Mouse (Mus musculus): ENCODE measurements around the gene Hoxc11.

DNA sequence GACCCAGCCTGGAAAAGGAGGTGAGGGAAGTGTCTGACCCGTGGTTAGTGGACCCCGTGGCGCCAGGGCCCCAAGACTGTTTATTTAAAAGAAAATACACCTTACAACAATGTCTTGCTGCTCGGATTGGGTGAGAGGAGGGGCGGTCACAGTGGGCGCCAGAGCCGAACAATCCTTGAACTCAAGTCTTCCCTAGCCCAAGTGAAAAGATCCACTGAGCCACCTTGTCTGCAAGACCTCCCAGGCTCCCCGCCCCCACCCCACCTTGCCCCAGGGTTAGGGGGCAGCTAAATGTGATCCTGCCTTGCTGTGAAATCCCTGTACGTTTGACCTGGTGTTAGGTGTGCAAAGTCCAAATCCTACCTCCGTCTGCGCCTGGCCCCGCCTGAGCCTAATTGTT is 2.7 kb downstream of the Hoxc11 start:
- no peak for TF ChIP-seq POLR2A (IDR thresholded peaks at IDR 0.05; ENCODE audit: control insufficient read depth in 1 of 2, insufficient read depth in 1 of 2, low read depth in 1 of 2, low read length in 2 of 2, poor library complexity in 1 of 2)
- TF ChIP-seq CHD1 (IDR thresholded peaks at IDR 0.05; ENCODE audit: low read depth, low read length) = no peak
- no peak for TF ChIP-seq POLR2AphosphoS2 (IDR thresholded peaks at IDR 0.05; ENCODE audit: low read length)
- no peak for TF ChIP-seq MAX (IDR thresholded peaks at IDR 0.05; ENCODE audit: low read length)
- no peak for TF ChIP-seq GABPA (IDR thresholded peaks at IDR 0.05; ENCODE audit: low read depth, low read length)
- no peak for TF ChIP-seq NRF1 (IDR thresholded peaks at IDR 0.05; ENCODE audit: insufficient read depth, low read depth, low read length, poor library complexity, severe bottlenecking)
- no peak for TF ChIP-seq SIN3A (IDR thresholded peaks at IDR 0.05; ENCODE audit: low read length)
- no peak for TF ChIP-seq E2F4 (IDR thresholded peaks at IDR 0.05; ENCODE audit: borderline replicate concordance, low read depth, low read length)
- TF ChIP-seq CTCF (IDR thresholded peaks at IDR 0.05 in 2 of 3, conservative IDR thresholded peaks at IDR 0.05 in 1 of 3; ENCODE audit: control insufficient read depth in 1 of 3, insufficient read depth in 1 of 3, low read depth in 2 of 3, low read length in 3 of 3, poor library complexity in 1 of 3, severe bottlenecking in 1 of 3) = no peak
- no peak for TF ChIP-seq USF1 (IDR thresholded peaks at IDR 0.05; ENCODE audit: low read depth, low read length)
